Mouse (Mus musculus): ENCODE results near the gene Pink1. TPM values are rescaled to one million over a fixed set of nuclear protein-coding genes. Genes with fewer than 3 reads are reported as not detected.

Gene Pink1
- polyA plus RNA-seq, 1 experiment from 2014 or later = 41.4 TPM

DNA sequence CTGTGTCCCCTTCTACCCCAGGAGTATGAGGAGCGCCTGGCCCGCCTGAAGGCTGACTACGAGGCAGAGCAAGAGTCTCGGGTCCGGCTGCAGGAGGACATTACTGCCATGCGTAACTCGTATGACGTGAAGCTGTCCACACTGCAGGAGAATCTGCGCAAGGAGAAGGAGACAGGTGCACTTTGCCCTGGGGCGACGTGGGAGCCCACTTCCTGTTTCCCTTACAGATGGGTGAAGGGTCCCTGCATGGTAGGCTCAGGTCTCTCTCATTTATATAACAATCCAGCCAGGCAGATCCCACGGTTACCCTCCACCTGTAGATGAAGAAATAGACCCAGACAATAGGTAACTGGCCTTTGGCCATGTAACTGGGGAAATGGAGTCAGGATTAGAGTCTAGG is 39.7 kb downstream of the Pink1 start:
- ATAC-seq (ENCODE audit: insufficient read depth, low FRiP score, low read depth) = no peak
- no peaks in the 10 kb centered on the region for H3K36me3 ChIP-seq
- H3K9me3 ChIP-seq = no peaks in the 10 kb centered on the region
- H3K4me1 ChIP-seq = no peaks in the 10 kb centered on the region
- H3K4me2 ChIP-seq = no peak overlapping the region
- H3K27ac ChIP-seq = no peak overlapping the region
- no peaks in the 10 kb centered on the region for H3K27me3 ChIP-seq (replicated peaks)
- WGBS = 81% methylated on average over 12 of the region's 12 CpGs
- no peak overlapping the region for H3K9ac ChIP-seq
- no peak overlapping the region for H3K4me3 ChIP-seq (replicated peaks)

DNA sequence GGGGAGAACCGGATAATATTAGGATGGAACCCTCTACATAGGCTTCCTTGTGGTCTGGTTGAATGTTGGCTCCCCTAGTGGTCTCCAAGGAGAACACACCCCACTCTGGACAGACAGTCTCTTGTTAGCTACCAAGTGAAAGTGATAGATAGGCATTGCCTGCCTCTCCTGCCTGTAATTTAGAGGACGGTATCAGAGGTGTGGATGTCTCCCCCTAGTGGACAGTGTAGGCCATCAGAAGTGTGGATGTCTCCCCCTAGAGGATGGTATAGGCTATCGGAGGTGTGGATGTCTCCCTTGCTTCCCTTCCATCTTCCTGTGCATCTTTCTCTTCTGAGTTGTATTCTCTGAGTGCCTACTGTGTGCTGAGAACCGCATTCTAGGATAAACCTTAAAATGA is 43.3 kb downstream of the Pink1 start:
- H3K27me3 ChIP-seq (replicated peaks) = no peaks in the 10 kb centered on the region
- H3K9me3 ChIP-seq = no peaks in the 10 kb centered on the region
- 27% methylated on average over 4 of the region's 4 CpGs for WGBS
- ATAC-seq (ENCODE audit: insufficient read depth, low FRiP score, low read depth) = no peak; the same call in 1 of the 2 replicates
- no peak overlapping the region for H3K9ac ChIP-seq
- H3K27ac ChIP-seq = no peak overlapping the region
- no peak overlapping the region for H3K4me3 ChIP-seq (replicated peaks)
- no peaks in the 10 kb centered on the region for H3K4me1 ChIP-seq
- no peak overlapping the region for H3K4me2 ChIP-seq
- H3K36me3 ChIP-seq = no peaks in the 10 kb centered on the region

DNA sequence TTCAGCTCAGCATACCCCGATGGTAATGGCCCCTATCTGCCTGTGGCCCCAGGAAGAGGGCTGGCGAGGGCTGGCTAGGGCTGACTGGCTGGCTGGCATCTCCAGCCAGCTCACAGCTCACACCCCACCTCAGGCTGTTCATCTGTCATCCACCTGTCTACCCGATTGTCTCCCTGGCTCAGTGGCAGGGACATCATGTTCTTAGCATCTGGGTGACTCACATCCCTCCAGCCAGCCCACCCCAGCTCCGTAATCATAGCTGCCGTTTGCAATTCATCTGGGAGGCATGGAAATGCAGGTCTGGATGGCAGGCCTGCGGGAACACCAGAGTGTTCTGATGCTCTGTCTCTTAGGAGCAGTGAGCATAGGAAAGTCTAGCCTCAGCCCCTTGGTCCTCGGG is 47.8 kb downstream of the Pink1 start:
- ATAC-seq (ENCODE audit: insufficient read depth, low FRiP score, low read depth) = no peak
- no peaks in the 10 kb centered on the region for H3K4me1 ChIP-seq
- no peak overlapping the region for H3K4me2 ChIP-seq
- WGBS = 72% methylated on average over 7 of the region's 7 CpGs
- H3K9me3 ChIP-seq = no peaks in the 10 kb centered on the region
- no peaks in the 10 kb centered on the region for H3K36me3 ChIP-seq
- no peak overlapping the region for H3K4me3 ChIP-seq (replicated peaks)
- H3K27ac ChIP-seq = no peak overlapping the region
- no peak overlapping the region for H3K9ac ChIP-seq
- H3K27me3 ChIP-seq (replicated peaks) = no peaks in the 10 kb centered on the region

- Histone ChIP-seq H3K4me3 (replicated peaks) (no peak overlapping the region), H3K27ac (no peak overlapping the region), H3K4me1 (no peaks in the 10 kb centered on the region), H3K36me3 (no peaks in the 10 kb centered on the region), H3K9ac (no peak overlapping the region), H3K27me3 (replicated peaks) (no peaks in the 10 kb centered on the region), H3K4me2 (no peak overlapping the region), H3K9me3 (no peaks in the 10 kb centered on the region)
- ATAC-seq (ENCODE audit: insufficient read depth, low FRiP score, low read depth) = peak; percentile 70
- WGBS = 59% methylated on average over 14 of the region's 14 CpGs
Measured at GRCm38 (mm10) chr4:138272011-138272997, 53.8 kb downstream of the Pink1 start.

- H3K27me3 ChIP-seq (replicated peaks) = no peaks in the 10 kb centered on the region
- WGBS = 74% methylated on average over 10 of the region's 10 CpGs
- no peak overlapping the region for H3K9ac ChIP-seq
- no peak overlapping the region for H3K4me2 ChIP-seq
- no peaks in the 10 kb centered on the region for H3K4me1 ChIP-seq
- no peak overlapping the region for H3K27ac ChIP-seq
- H3K36me3 ChIP-seq = no peaks in the 10 kb centered on the region
- H3K4me3 ChIP-seq (replicated peaks) = no peak overlapping the region
- ATAC-seq (ENCODE audit: insufficient read depth, low FRiP score, low read depth) = no peak
- no peaks in the 10 kb centered on the region for H3K9me3 ChIP-seq
Measured at GRCm38 (mm10) chr4:138267869-138268268, 58.2 kb downstream of the Pink1 start.

Small RNA genes lying within 50 kb of the gene (microRNA-seq; reads per million reads assigned to microRNA genes)
- gene Gm27646 = not detected
- not detected for gene Mir7019

Other genes with a start within 250 kb of the Pink1 start
- gene Hp1bp3, start 110.0 kb downstream of the Pink1 start, polyA plus RNA-seq (2015; fragmentation: Nextera tagmentation; extraction: Ambion mirVana) = 129 and 131 TPM in 2 replicates
- gene Sh2d5, start 75.9 kb downstream of the Pink1 start, polyA plus RNA-seq (2015; fragmentation: Nextera tagmentation; extraction: Ambion mirVana) = 0.85 and 0.88 TPM in 2 replicates
- 1.7 and 1.9 TPM in 2 replicates for gene Kif17, start 75.9 kb downstream of the Pink1 start, polyA plus RNA-seq (2015; fragmentation: Nextera tagmentation; extraction: Ambion mirVana)
- 396 and 428 TPM in 2 replicates for gene Ddost, start 21.6 kb downstream of the Pink1 start, polyA plus RNA-seq (2015; fragmentation: Nextera tagmentation; extraction: Ambion mirVana)
- gene Cda, start 41.7 kb upstream of the Pink1 start, polyA plus RNA-seq (2015; fragmentation: Nextera tagmentation; extraction: Ambion mirVana) = 14.5 and 19.3 TPM in 2 replicates
- gene Fam43b, start 70.2 kb upstream of the Pink1 start, polyA plus RNA-seq (2015; fragmentation: Nextera tagmentation; extraction: Ambion mirVana) = 0.31 TPM in 1 of 2 replicates, not detected in the other
- 15.7 and 18.6 TPM in 2 replicates for gene Mul1, start 108.4 kb upstream of the Pink1 start, polyA plus RNA-seq (2015; fragmentation: Nextera tagmentation; extraction: Ambion mirVana)
- gene Camk2n1, start 128.0 kb upstream of the Pink1 start, polyA plus RNA-seq (2015; fragmentation: Nextera tagmentation; extraction: Ambion mirVana) = 5.0 and 5.2 TPM in 2 replicates